Mouse (Mus musculus): ENCODE results near the gene Stk33. TPM values are rescaled to one million over a fixed set of nuclear protein-coding genes. Genes with fewer than 3 reads are reported as not detected.

Gene Stk33
- 0.21 and 0.32 TPM in 2 replicates for polyA plus RNA-seq (2012; rRNA removed)

DNA sequence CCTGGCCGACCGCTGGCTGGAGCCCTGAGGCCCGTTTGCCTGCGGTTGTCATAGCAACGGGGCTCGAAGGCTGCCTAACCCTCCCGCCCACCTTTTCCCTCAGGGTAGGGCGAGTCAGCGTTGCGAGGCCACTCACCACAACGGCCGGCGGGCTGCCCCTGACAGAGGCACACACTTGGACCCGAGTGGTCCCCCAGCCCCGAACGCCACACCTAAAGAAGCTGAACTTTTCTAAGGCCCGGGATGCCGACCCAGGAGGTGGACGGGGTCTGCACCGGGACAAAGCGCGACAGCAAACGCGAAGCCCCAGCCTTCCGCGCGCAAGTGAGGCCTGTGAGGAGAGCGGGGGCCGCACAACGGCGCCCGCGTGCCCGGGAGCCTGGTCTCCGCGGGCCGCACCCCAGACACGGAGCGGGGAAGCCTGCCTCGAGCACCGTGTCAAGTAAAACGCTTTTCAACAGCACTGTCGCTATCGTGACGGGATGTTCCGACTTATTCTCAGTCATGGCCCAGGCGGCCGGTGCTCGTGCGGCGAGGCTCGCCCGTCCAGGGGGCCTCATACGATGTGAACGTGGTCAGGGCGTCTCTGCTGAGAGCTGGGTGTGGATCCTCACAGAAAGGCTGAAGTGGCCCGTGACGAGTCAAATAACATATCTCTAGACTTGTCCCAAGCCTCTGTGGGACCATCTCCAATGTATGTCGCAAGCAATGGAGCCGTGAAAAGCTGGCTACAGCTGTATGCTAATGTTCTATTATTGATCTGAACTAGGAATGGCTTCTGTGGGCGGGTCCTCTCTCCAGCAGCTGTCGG lies at the start of gene Stk33:
Stk33 (minus strand) TSS at position 301 of the 811 bp plus-strand sequence.

Other genes with a start within 250 kb of the Stk33 start
- gene Trim66, start 69.1 kb upstream of the Stk33 start, polyA plus RNA-seq (2012; rRNA removed), result 0.29 and 0.31 TPM in 2 replicates
- gene Rpl27a, start 80.1 kb upstream of the Stk33 start, polyA plus RNA-seq (2012; rRNA removed), result 707 and 743 TPM in 2 replicates

Measured in ovary, adult 2 months (tissue).